Mouse (Mus musculus): ENCODE measurements around the gene Colec11. TPM values are rescaled to one million over a fixed set of nuclear protein-coding genes. Genes with fewer than 3 reads are reported as not detected.

Colec11 gene
- total RNA-seq (2012; rRNA removed) (0.23 and 0.54 TPM in 2 replicates), polyA plus RNA-seq (2012; ENCODE audit: insufficient read depth in 1 of 2, insufficient read length in 2 of 2, low read depth in 1 of 2, low replicate concordance in 2 of 2, missing spikeins in 1 of 2) (under 1 TPM in 1 of 2 experiments, not detected in 1; 0.74 TPM)

GRCm38 (mm10) chr12:28623195-28623594 lies at the start of gene Colec11:
TSS of gene Colec11 (minus strand) at chr12:28623377.
- no peak within 1 kb of the TSS; a peak in 1 of 4 replicates for H3K4me3 ChIP-seq (ENCODE audit: control insufficient read depth in 1 of 2, insufficient read depth in 1 of 2, low read depth in 2 of 2, low read length in 2 of 2)

GRCm38 (mm10) chr12:28667287-28667686 lies 44.1 kb upstream of the Colec11 start:
- no peak overlapping the region for H3K4me3 ChIP-seq (ENCODE audit: control insufficient read depth in 1 of 2, insufficient read depth in 1 of 2, low read depth in 2 of 2, low read length in 2 of 2)
- H3K9ac ChIP-seq (ENCODE audit: control insufficient read depth, low read depth, low read length, poor library complexity, severe bottlenecking): no peak overlapping the region
- H3K4me1 ChIP-seq (ENCODE audit: control insufficient read depth in 1 of 2, insufficient read depth in 2 of 2, low read length in 2 of 2): no peaks in the 10 kb centered on the region

More at GRCm38 (mm10) chr12:28623195-28623594, at the start of gene Colec11:
- H3K36me3 ChIP-seq (ENCODE audit: control insufficient read depth in 1 of 2, insufficient read depth in 2 of 2, low read length in 2 of 2): peaks cover 0 to 16% of the 10 kb centered on the region in 2 experiments; a peak in 2 of 4 replicates
- no peak within 1 kb of the TSS for H3K27ac ChIP-seq (ENCODE audit: control insufficient read depth, low read depth, low read length)
- TF ChIP-seq SIN3A (IDR thresholded peaks at IDR 0.05; ENCODE audit: low read length) (peak; percentile 31; the same call in 1 of the 2 replicates), ETS1 (IDR thresholded peaks at IDR 0.05; ENCODE audit: low read depth, low read length) (peak; percentile 92), EP300 (IDR thresholded peaks at IDR 0.05; ENCODE audit: low read depth in 1 of 2, low read length in 2 of 2) (0 out of 4 replicates have a peak, but pooled peaks of 1 of the 2 experiments have one; percentile 16), MYB (IDR thresholded peaks at IDR 0.05; ENCODE audit: low read depth, low read length) (no peak), GATA1 (IDR thresholded peaks at IDR 0.05; ENCODE audit: low read depth, low read length) (peak; percentile 53; the same call in 1 of the 2 replicates)
- no peaks in the 10 kb centered on the region for H3K27me3 ChIP-seq (ENCODE audit: control insufficient read depth in 1 of 2, insufficient read depth in 2 of 2, low read length in 2 of 2)
- no peak within 1 kb of the TSS; the same call in 1 of the 2 replicates for H3K9ac ChIP-seq (ENCODE audit: control insufficient read depth, low read depth, low read length, poor library complexity, severe bottlenecking)
- no peaks in the 10 kb centered on the region for H3K79me2 ChIP-seq (ENCODE audit: control insufficient read depth, insufficient read depth, low read length, poor library complexity)
- peak; percentile 39 for DNase-seq (ENCODE audit: low read depth, low spot score)
- H3K4me1 ChIP-seq (ENCODE audit: control insufficient read depth in 1 of 2, insufficient read depth in 2 of 2, low read length in 2 of 2): peaks cover 2 to 52% of the 10 kb centered on the region in 2 experiments; a peak in 3 of 4 replicates
- no peaks in the 10 kb centered on the region for H3K9me3 ChIP-seq (replicated peaks; ENCODE audit: insufficient read depth, low read length)

DNA sequence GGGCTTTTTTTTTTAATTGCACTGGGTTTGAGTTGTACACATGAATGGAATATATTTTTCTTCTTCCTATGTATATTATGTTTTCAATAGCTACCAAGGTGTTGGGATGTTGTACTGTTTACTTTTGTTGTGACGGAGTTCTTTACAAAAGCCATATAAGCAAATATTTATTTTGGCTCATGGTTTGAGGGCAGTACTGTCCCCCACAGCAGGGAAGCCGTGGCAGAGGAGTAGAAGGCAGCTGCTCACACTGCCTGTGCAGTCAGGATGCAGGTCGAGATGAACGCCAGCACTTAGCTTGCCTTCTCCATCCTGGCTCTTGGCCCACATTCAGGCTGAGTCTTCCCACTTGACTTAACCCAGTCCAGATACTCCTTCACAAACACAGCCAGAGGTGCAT lies 43.6 kb upstream of the Colec11 start:
- Histone ChIP-seq H3K36me3 (ENCODE audit: control insufficient read depth in 1 of 2, insufficient read depth in 2 of 2, low read length in 2 of 2) (no peaks in the 10 kb centered on the region), H3K4me3 (ENCODE audit: control insufficient read depth in 1 of 2, insufficient read depth in 1 of 2, low read depth in 2 of 2, low read length in 2 of 2) (no peak overlapping the region), H3K9ac (ENCODE audit: control insufficient read depth, low read depth, low read length, poor library complexity, severe bottlenecking) (no peak overlapping the region), H3K27ac (ENCODE audit: control insufficient read depth, low read depth, low read length) (no peak overlapping the region), H3K9me3 (replicated peaks; ENCODE audit: insufficient read depth, low read length) (no peaks in the 10 kb centered on the region), H3K4me1 (ENCODE audit: control insufficient read depth in 1 of 2, insufficient read depth in 2 of 2, low read length in 2 of 2) (no peaks in the 10 kb centered on the region), H3K27me3 (ENCODE audit: control insufficient read depth in 1 of 2, insufficient read depth in 2 of 2, low read length in 2 of 2) (no peaks in the 10 kb centered on the region), H3K79me2 (ENCODE audit: control insufficient read depth, insufficient read depth, low read length, poor library complexity) (no peaks in the 10 kb centered on the region)
- no peak for DNase-seq (ENCODE audit: low read depth, low spot score)
- TF ChIP-seq KAT2A (conservative IDR thresholded peaks at IDR 0.05; ENCODE audit: low read depth, low read length) (no peak), TCF12 (IDR thresholded peaks at IDR 0.05; ENCODE audit: low read depth, low read length) (no peak), MYB (IDR thresholded peaks at IDR 0.05; ENCODE audit: low read depth, low read length) (no peak), EP300 (IDR thresholded peaks at IDR 0.05; ENCODE audit: low read depth in 1 of 2, low read length in 2 of 2) (no peak), CTCF (IDR thresholded peaks at IDR 0.05 in 2 of 3, conservative IDR thresholded peaks at IDR 0.05 in 1 of 3; ENCODE audit: control insufficient read depth in 1 of 3, insufficient read depth in 1 of 3, low read depth in 2 of 3, low read length in 3 of 3, poor library complexity in 1 of 3, severe bottlenecking in 1 of 3) (no peak), CHD1 (IDR thresholded peaks at IDR 0.05; ENCODE audit: low read depth, low read length) (no peak), UBTF (IDR thresholded peaks at IDR 0.05; ENCODE audit: borderline replicate concordance, insufficient read depth, low read depth, low read length) (no peak), NELFE (IDR thresholded peaks at IDR 0.05; ENCODE audit: low read depth, low read length) (no peak), ZMIZ1 (IDR thresholded peaks at IDR 0.05; ENCODE audit: low read depth, low read length) (no peak), TBP (IDR thresholded peaks at IDR 0.05; ENCODE audit: low read depth, low read length) (no peak), MYC (IDR thresholded peaks at IDR 0.05; ENCODE audit: low read depth, low read length) (no peak), ETS1 (IDR thresholded peaks at IDR 0.05; ENCODE audit: low read depth, low read length) (no peak), GATA1 (IDR thresholded peaks at IDR 0.05; ENCODE audit: low read depth, low read length) (no peak), MAFK (IDR thresholded peaks at IDR 0.05; ENCODE audit: borderline replicate concordance, low read depth, low read length) (no peak)

More at GRCm38 (mm10) chr12:28667287-28667686, 44.1 kb upstream of the Colec11 start:
- no peaks in the 10 kb centered on the region for H3K79me2 ChIP-seq (ENCODE audit: control insufficient read depth, insufficient read depth, low read length, poor library complexity)
- no peaks in the 10 kb centered on the region for H3K27me3 ChIP-seq (ENCODE audit: control insufficient read depth in 1 of 2, insufficient read depth in 2 of 2, low read length in 2 of 2)
- TF ChIP-seq ZKSCAN1 (IDR thresholded peaks at IDR 0.05; ENCODE audit: low read depth, low read length) (no peak), ELF1 (IDR thresholded peaks at IDR 0.05; ENCODE audit: low read depth, low read length) (no peak), SIN3A (IDR thresholded peaks at IDR 0.05; ENCODE audit: low read length) (no peak), MEF2A (IDR thresholded peaks at IDR 0.05; ENCODE audit: extremely low read depth, insufficient replicate concordance, low read depth, low read length, poor library complexity, severe bottlenecking) (no peak), ZNF384 (IDR thresholded peaks at IDR 0.05; ENCODE audit: low read depth, low read length) (no peak), RAD21 (IDR thresholded peaks at IDR 0.05; ENCODE audit: low read depth, low read length) (no peak), ZMIZ1 (IDR thresholded peaks at IDR 0.05; ENCODE audit: low read depth, low read length) (no peak), USF1 (IDR thresholded peaks at IDR 0.05; ENCODE audit: low read depth, low read length) (no peak), POLR2AphosphoS2 (IDR thresholded peaks at IDR 0.05; ENCODE audit: low read length) (no peak), TAL1 (IDR thresholded peaks at IDR 0.05; ENCODE audit: low read length) (no peak), MAX (IDR thresholded peaks at IDR 0.05; ENCODE audit: low read length) (no peak), CTCF (IDR thresholded peaks at IDR 0.05 in 2 of 3, conservative IDR thresholded peaks at IDR 0.05 in 1 of 3; ENCODE audit: control insufficient read depth in 1 of 3, insufficient read depth in 1 of 3, low read depth in 2 of 3, low read length in 3 of 3, poor library complexity in 1 of 3, severe bottlenecking in 1 of 3) (no peak), MAFK (IDR thresholded peaks at IDR 0.05; ENCODE audit: borderline replicate concordance, low read depth, low read length) (no peak), CHD2 (IDR thresholded peaks at IDR 0.05; ENCODE audit: low read length) (no peak), E2F4 (IDR thresholded peaks at IDR 0.05; ENCODE audit: borderline replicate concordance, low read depth, low read length) (no peak), MYC (IDR thresholded peaks at IDR 0.05; ENCODE audit: low read depth, low read length) (no peak), JUND (IDR thresholded peaks at IDR 0.05; ENCODE audit: low read depth, low read length) (no peak), NRF1 (IDR thresholded peaks at IDR 0.05; ENCODE audit: insufficient read depth, low read depth, low read length, poor library complexity, severe bottlenecking) (no peak)
- H3K27ac ChIP-seq (ENCODE audit: control insufficient read depth, low read depth, low read length): no peak overlapping the region
- DNase-seq (ENCODE audit: low read depth, low spot score): no peak
- no peaks in the 10 kb centered on the region for H3K9me3 ChIP-seq (replicated peaks; ENCODE audit: insufficient read depth, low read length)
- no peaks in the 10 kb centered on the region for H3K36me3 ChIP-seq (ENCODE audit: control insufficient read depth in 1 of 2, insufficient read depth in 2 of 2, low read length in 2 of 2)
